Mouse (Mus musculus): ENCODE results near the gene Tenm4. TPM values are rescaled to one million over a fixed set of nuclear protein-coding genes. Genes with fewer than 3 reads are reported as not detected.

Tenm4 gene
- total RNA-seq, 2 experiments from 2014 or later = 0.13 to 0.73 TPM

GRCm38 (mm10) chr7:96811691-96812090, 640.6 kb downstream of the Tenm4 start:
- intact Hi-C loops (cut with DNase I) = no loop called here
- no peak for DNase-seq

DNA sequence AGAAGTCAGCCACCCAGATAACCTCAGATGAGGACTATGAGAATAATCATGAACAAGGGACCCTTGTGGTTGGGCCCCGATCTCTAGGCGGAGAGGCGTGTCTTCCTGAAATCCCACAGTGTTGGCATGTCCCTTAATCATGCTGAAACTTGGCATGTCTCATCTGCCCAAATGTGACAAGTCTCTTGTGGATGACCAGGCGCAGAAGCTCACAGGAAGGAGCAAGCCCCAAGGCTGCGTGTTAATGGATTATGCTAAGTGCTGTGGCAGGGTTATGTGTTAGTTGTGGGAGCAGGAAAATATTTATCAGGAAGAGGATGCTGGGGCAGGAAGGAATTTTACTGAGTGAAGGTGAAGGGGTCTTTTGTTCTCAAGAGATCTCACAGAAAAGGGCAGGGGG, 642.0 kb downstream of the Tenm4 start:
- intact Hi-C loops (cut with DNase I) = no loop called here
- Histone ChIP-seq H3K4me3 (no peak overlapping the region), H3K27ac (peak overlapping the region; percentile 57)
- TF ChIP-seq CTCF (IDR thresholded peaks at IDR 0.05) = no peak
- no peak for DNase-seq

More at GRCm38 (mm10) chr7:96811691-96812090, 640.6 kb downstream of the Tenm4 start:
- Histone ChIP-seq H3K4me3 (no peak overlapping the region), H3K27ac (no peak overlapping the region)
- TF ChIP-seq CTCF (IDR thresholded peaks at IDR 0.05) = no peak

GRCm38 (mm10) chr7:96813497-96814400, 642.7 kb downstream of the Tenm4 start:
- peak overlapping the region; percentile 57 for H3K27ac ChIP-seq
- peak; percentile 54 for DNase-seq
- intact Hi-C loops (cut with DNase I) = no loop called here
- TF ChIP-seq CTCF (IDR thresholded peaks at IDR 0.05) = no peak
- H3K4me3 ChIP-seq = no peak overlapping the region

GRCm38 (mm10) chr7:96814581-96814980, 643.5 kb downstream of the Tenm4 start:
- H3K27ac ChIP-seq = no peak overlapping the region
- intact Hi-C loops (cut with DNase I) = no loop called here
- H3K4me3 ChIP-seq = no peak overlapping the region

GRCm38 (mm10) chr7:96817030-96817674, 646.1 kb downstream of the Tenm4 start:
- peak; percentile 37 for DNase-seq
- intact Hi-C loops (cut with DNase I) = no loop called here
- no peak overlapping the region for H3K4me3 ChIP-seq
- no peak for TF ChIP-seq CTCF (IDR thresholded peaks at IDR 0.05)
- no peak overlapping the region; the same call in 1 of the 2 replicates for H3K27ac ChIP-seq

More at GRCm38 (mm10) chr7:96814581-96814980, 643.5 kb downstream of the Tenm4 start:
- no peak for TF ChIP-seq CTCF (IDR thresholded peaks at IDR 0.05)
- no peak for DNase-seq

DNA sequence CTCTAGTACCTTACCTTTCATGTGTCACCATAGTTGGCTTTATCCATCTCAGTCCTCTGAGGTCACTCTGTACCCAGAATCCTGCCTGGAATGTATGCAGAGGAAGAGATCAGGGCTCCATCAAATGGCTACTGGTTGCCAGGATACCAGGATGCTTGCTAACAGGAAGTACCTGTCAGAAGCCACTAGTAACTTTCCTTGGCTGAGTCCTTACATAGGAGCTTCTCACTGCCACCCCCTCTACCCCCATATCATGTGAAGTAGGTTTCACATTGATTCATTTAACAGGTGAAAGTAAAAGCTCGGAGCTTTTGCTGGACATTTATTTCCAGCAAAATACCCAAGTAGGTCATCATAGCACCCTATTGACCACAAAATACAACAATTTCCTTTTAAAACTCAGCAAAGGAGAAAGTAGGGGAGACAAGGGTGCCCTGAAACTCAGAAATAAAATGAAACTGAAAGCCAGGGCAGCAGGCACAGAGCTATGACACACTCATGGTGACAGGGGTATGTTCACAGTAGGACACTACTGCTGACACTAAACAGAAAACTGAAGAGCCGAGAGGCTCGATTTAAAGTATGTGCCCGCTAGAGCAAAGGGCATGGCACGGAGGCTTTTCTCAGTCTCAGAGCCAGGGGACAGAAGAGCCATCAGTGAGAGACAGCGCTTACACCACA, 647.3 kb downstream of the Tenm4 start:
- H3K27ac ChIP-seq = no peak overlapping the region
- intact Hi-C loops (cut with DNase I) = no loop called here
- no peak for TF ChIP-seq CTCF (IDR thresholded peaks at IDR 0.05)
- no peak for DNase-seq
- no peak overlapping the region for H3K4me3 ChIP-seq

GRCm38 (mm10) chr7:96819538-96819937, 648.5 kb downstream of the Tenm4 start:
- intact Hi-C loops (cut with DNase I) = no loop called here
- DNase-seq = no peak
- no peak for TF ChIP-seq CTCF (IDR thresholded peaks at IDR 0.05)
- Histone ChIP-seq H3K27ac (no peak overlapping the region), H3K4me3 (no peak overlapping the region)

GRCm38 (mm10) chr7:96820343-96820742, 649.3 kb downstream of the Tenm4 start:
- TF ChIP-seq CTCF (IDR thresholded peaks at IDR 0.05) = no peak
- no peak overlapping the region for H3K4me3 ChIP-seq
- no peak for DNase-seq
- H3K27ac ChIP-seq = no peak overlapping the region
- intact Hi-C loops (cut with DNase I) = no loop called here

DNA sequence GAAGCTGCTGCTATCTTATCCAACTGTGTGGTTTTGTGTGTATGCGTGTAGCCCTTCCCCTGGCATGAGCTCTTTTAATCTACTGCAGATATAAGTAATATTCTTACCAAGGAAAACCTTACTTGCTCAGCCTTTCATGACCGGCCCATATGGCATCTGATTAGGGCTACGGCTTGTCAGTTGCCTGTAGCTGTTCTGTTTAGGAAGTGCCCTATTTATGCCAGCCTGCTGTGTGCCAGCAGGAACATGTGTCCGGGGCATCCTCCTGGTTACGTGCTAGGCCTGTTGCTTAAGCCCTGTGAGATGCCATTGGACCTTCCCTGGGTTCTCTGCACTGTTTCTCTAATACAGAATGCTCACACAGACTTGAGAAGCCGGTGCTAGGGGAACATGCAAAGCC, 655.1 kb downstream of the Tenm4 start:
- no peak for DNase-seq
- H3K27ac ChIP-seq = no peak overlapping the region
- no peak overlapping the region for H3K4me3 ChIP-seq
- no peak for TF ChIP-seq CTCF (IDR thresholded peaks at IDR 0.05)
- intact Hi-C loops (cut with DNase I) = no loop called here

DNA sequence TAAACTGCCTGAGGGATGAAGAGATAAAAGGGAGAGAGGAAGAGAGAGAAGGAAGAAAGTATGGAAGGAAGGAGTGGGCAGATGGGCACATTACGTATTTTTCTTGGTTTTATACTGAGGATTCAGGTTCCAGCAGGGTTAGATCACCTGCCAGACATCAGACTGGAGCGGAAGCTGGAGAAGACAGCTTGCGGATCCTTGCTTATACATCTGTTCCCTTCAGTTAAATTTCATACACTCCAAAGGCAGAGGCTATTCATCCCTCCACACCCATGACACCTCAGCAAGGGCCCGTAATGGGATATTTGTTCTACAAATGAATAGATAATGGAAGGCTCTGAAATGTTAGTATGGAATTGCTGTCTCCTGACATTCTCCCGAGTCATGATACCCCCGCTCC, 655.6 kb downstream of the Tenm4 start:
- TF ChIP-seq CTCF (IDR thresholded peaks at IDR 0.05) = no peak
- no peak for DNase-seq
- intact Hi-C loops (cut with DNase I) = no loop called here
- H3K4me3 ChIP-seq = no peak overlapping the region
- no peak overlapping the region for H3K27ac ChIP-seq

- H3K27ac ChIP-seq = no peak overlapping the region
- intact Hi-C loops (cut with DNase I) = no loop called here
- TF ChIP-seq CTCF (IDR thresholded peaks at IDR 0.05) = no peak
- H3K4me3 ChIP-seq = no peak overlapping the region
- DNase-seq = peak; percentile 74
Measured at GRCm38 (mm10) chr7:96832551-96832950, 661.5 kb downstream of the Tenm4 start.

- intact Hi-C loops (cut with DNase I) = no loop called here
- DNase-seq = no peak
- no peak overlapping the region for H3K4me3 ChIP-seq
- no peak for TF ChIP-seq CTCF (IDR thresholded peaks at IDR 0.05)
- no peak overlapping the region for H3K27ac ChIP-seq
Measured at GRCm38 (mm10) chr7:96833012-96833411, 662.0 kb downstream of the Tenm4 start.
